Mouse (Mus musculus) intestine, embryonic 14.5 days (tissue): ENCODE measurements around the gene Slc15a4. TPM values are rescaled to one million over a fixed set of nuclear protein-coding genes. Genes with fewer than 3 reads are reported as not detected.

ENCODE experiments used
- ATAC-seq: fragments of 200-750 bp; cut with Nextera tagmentation; replicated peaks from 2 replicates; pipeline ENCODE4 v1.8.0; 2017; ENCODE audit warnings: low read depth, moderate number of reproducible peaks, moderate TSS enrichment, moderate library complexity; ENCODE audit not compliant: low FRiP score, low TSS enrichment
- DNase-seq: peaks from one replicate; pipeline ENCODE4 v3.0.0-alpha.2; 2018; ENCODE audit warnings: low spot score
- H3K27ac ChIP-seq: fragments of 300-500 bp; sonication (generic); 2 replicates; pipeline ENCODE4 v1.5.1; 2014; ENCODE audit warnings: low read depth, mild to moderate bottlenecking, control low read depth
- H3K27me3 ChIP-seq: fragments of 300-500 bp; sonication (generic); replicated peaks from 2 replicates; pipeline ENCODE4 v1.6.1; 2014; ENCODE audit warnings: low read length, control low read depth; ENCODE audit not compliant: control insufficient read depth, insufficient read depth
- H3K36me3 ChIP-seq: fragments of 300-500 bp; sonication (generic); 2 replicates; pipeline ENCODE4 v1.6.1; 2014; ENCODE audit warnings: low read length, control low read depth; ENCODE audit not compliant: control insufficient read depth, insufficient read depth
- H3K4me1 ChIP-seq: fragments of 300-500 bp; sonication (generic); replicated peaks from 2 replicates; pipeline ENCODE4 v1.6.1; 2014; ENCODE audit warnings: low read length, control low read depth, mixed read lengths; ENCODE audit not compliant: control insufficient read depth, insufficient read depth
- H3K4me2 ChIP-seq: fragments of 300-500 bp; sonication (generic); 2 replicates; pipeline ENCODE4 v1.6.1; 2014; ENCODE audit warnings: low read length
- H3K4me3 ChIP-seq: fragments of 300-500 bp; sonication (generic); 2 replicates; pipeline ENCODE4 v1.5.1; 2014; ENCODE audit warnings: low read depth, low read length, control low read depth, mixed read lengths
- H3K9ac ChIP-seq: fragments of 300-500 bp; sonication (generic); 2 replicates; pipeline ENCODE4 v1.6.1; 2014; ENCODE audit warnings: mild to moderate bottlenecking, low read length
- H3K9me3 ChIP-seq: fragments of 300-500 bp; sonication (generic); 2 replicates; pipeline ENCODE4 v1.6.1; 2016; ENCODE audit warnings: low read length, control low read depth; ENCODE audit not compliant: control insufficient read depth
- WGBS: fragments of 180-500 bp; shearing (Covaris S2); extraction: QIAGEN DNeasy Blood & Tissue Kit; methylation state at CpG from one replicate; pipeline ENCODE4 v1.1.7; 2014; 5-methylcytosine and 5-hydroxymethylcytosine counted together
- polyA plus RNA-seq: library from polyadenylated mRNA; unstranded; fragments of >200 nt; fragmentation: Nextera tagmentation; extraction: Ambion mirVana; gene quantifications from 2 replicates; pipeline ENCODE4 v1.2.1, GENCODE M21; 2014

Gene Slc15a4
- polyA plus RNA-seq, 1 experiment from 2014 or later, result 20.2 TPM

GRCm38 (mm10) chr5:127633188-127633587 is 491 bp upstream of the Slc15a4 start:
- ATAC-seq (no peak), DNase-seq (no peak)
- Histone ChIP-seq H3K27ac (no peak overlapping the region), H3K36me3 (no peaks in the 10 kb centered on the region), H3K27me3 (peaks cover 30% of the 10 kb centered on the region), H3K9me3 (no peaks in the 10 kb centered on the region), H3K9ac (no peak overlapping the region), H3K4me2 (peak overlapping the region; percentile 72), H3K4me1 (no peaks in the 10 kb centered on the region), H3K4me3 (no peak overlapping the region)
- WGBS, result 12% methylated on average over 4 of the region's 4 CpGs

DNA sequence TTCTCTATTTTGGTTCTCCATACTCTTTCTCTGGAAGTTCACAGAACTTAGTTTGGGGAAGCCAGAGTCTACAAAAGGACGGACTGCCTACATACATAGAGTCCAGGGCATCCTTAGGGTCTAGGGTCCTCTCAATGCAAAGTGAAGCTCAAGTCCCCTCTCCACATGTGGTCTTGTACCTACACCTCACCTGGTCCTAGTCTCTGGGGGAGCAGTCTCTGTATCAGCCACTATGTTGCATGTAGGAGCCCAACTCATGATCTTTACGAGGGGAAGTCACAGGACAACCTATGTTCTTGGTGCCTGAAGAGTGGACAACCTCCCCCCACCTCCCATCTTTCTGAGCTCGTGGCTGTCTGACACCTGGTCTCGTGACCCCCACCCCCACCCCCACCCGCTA is 1.0 kb downstream of the Slc15a4 start:
- no peak overlapping the region for H3K9ac ChIP-seq

DNA sequence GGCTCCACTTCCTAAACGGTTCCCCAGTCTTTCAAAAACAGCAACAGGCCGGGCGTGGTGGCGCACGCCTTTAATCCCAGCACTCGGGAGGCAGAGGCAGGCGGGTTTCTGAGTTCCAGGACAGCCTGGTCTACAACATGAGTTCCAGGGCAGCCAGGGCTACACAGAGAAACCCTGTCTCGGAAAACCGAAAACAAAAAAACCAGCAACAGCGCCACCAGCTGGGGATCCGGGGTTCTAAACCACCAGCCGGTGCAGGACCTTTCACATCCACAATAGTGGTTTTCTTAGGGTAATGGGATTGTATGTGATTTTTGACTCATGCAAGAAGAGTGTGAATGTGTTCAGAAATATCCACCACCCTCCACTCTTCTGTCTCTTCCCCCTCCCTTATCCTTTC is 5.5 kb downstream of the Slc15a4 start:
- 87% methylated on average over 12 of the region's 12 CpGs for WGBS
- DNase-seq (no peak), ATAC-seq (no peak)
- H3K27ac ChIP-seq, result no peak overlapping the region
- H3K36me3 ChIP-seq, result no peaks in the 10 kb centered on the region
- no peak overlapping the region for H3K4me3 ChIP-seq
- H3K9ac ChIP-seq, result no peak overlapping the region
- H3K27me3 ChIP-seq, result peaks cover 17% of the 10 kb centered on the region
- H3K4me1 ChIP-seq, result no peaks in the 10 kb centered on the region
- H3K9me3 ChIP-seq, result no peaks in the 10 kb centered on the region
- no peak overlapping the region for H3K4me2 ChIP-seq

More for the DNA sequence above, 1.0 kb downstream of the Slc15a4 start:
- DNase-seq, result no peak
- Histone ChIP-seq H3K36me3 (no peaks in the 10 kb centered on the region), H3K4me2 (peak overlapping the region; percentile 72), H3K27ac (no peak overlapping the region), H3K4me3 (no peak overlapping the region), H3K27me3 (peaks cover 30% of the 10 kb centered on the region), H3K4me1 (no peaks in the 10 kb centered on the region), H3K9me3 (no peaks in the 10 kb centered on the region)
- peak; percentile 44; the same call in 1 of the 2 replicates for ATAC-seq
- 8% methylated on average over 5 of the region's 5 CpGs for WGBS

DNA sequence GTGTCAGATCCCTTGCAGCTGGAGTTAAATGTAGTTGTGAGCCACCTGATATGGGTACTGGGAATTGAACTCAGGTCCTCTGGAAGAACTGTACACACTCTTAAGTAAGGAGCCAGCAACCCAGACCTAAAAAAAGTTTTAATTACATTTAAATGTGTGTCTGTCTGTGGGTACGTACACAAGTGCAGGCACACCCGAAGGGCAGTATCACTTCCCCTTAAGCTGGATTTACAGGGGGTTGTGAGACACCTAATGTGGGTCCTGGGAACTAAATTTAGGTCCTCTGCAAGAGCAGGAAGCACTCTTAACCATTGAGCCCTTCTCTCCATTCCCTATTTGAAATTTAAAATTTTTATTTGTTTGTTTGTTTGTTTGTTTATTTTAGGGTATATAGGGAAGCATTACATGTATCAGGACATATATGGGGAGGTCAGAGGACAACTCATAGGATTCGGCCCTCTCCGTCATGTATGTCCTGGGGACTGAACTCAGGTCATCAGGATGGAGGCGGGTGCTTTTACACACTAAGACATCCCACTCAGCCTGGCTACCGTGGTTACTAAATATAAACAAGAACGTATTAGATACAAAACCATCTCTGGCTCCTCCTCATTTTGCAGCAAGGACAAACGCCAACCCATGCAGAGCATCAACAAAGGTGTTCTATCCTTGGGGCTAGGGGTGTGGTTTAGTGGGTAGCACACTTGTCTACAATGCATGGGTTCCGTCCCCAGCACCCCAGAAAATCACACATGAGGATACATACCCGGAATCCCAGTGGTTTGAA is 8.1 kb downstream of the Slc15a4 start:
- 75% methylated on average over 10 of the region's 10 CpGs for WGBS
- Histone ChIP-seq H3K4me1 (no peaks in the 10 kb centered on the region), H3K9me3 (no peaks in the 10 kb centered on the region), H3K4me2 (no peak overlapping the region), H3K9ac (no peak overlapping the region), H3K36me3 (no peaks in the 10 kb centered on the region), H3K27me3 (no peaks in the 10 kb centered on the region), H3K27ac (no peak overlapping the region), H3K4me3 (no peak overlapping the region)
- ATAC-seq, result no peak
- no peak for DNase-seq

GRCm38 (mm10) chr5:127621108-127621507 is 11.6 kb downstream of the Slc15a4 start:
- 76% methylated on average over 10 of the region's 10 CpGs for WGBS
- Histone ChIP-seq H3K36me3 (no peaks in the 10 kb centered on the region), H3K4me3 (no peak overlapping the region), H3K27ac (no peak overlapping the region), H3K4me2 (no peak overlapping the region), H3K27me3 (no peaks in the 10 kb centered on the region), H3K4me1 (peaks cover 3% of the 10 kb centered on the region), H3K9me3 (no peaks in the 10 kb centered on the region), H3K9ac (no peak overlapping the region)
- ATAC-seq (no peak), DNase-seq (no peak)

- DNase-seq, result no peak
- Histone ChIP-seq H3K4me1 (peaks cover 10% of the 10 kb centered on the region), H3K4me3 (no peak overlapping the region), H3K27me3 (no peaks in the 10 kb centered on the region), H3K36me3 (no peaks in the 10 kb centered on the region), H3K9ac (no peak overlapping the region), H3K9me3 (no peaks in the 10 kb centered on the region), H3K27ac (no peak overlapping the region), H3K4me2 (no peak overlapping the region)
- 82% methylated on average over 8 of the region's 8 CpGs for WGBS
- ATAC-seq, result no peak
Observed at GRCm38 (mm10) chr5:127620371-127620770, 12.3 kb downstream of the Slc15a4 start.

DNA sequence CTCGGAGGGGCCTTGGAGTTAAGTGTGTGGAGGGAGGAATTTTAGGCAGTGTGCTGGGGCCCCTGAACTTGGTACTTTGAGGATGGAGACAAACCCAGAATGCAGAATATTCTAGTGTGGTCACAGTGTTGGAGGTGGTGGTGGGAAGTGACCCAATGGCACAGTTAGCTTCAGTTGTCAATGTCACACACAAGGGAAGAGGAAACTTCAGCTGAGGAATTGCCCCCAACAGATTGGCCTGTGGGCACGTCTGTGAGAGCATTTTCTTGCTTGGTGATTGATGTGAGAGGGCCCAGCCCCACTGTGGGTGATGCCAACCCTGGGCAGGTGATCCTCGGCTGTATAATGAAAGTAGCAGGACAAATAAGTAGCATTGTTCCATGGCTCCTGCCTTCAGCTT is 13.9 kb downstream of the Slc15a4 start:
- DNase-seq, result no peak
- H3K36me3 ChIP-seq, result no peaks in the 10 kb centered on the region
- H3K9ac ChIP-seq, result no peak overlapping the region
- no peak overlapping the region for H3K4me3 ChIP-seq
- H3K4me2 ChIP-seq, result no peak overlapping the region
- peaks cover 16% of the 10 kb centered on the region for H3K4me1 ChIP-seq
- no peak for ATAC-seq
- no peak overlapping the region for H3K27ac ChIP-seq
- 73% methylated on average over 3 of the region's 3 CpGs for WGBS
- H3K27me3 ChIP-seq, result no peaks in the 10 kb centered on the region
- no peaks in the 10 kb centered on the region for H3K9me3 ChIP-seq

GRCm38 (mm10) chr5:127616884-127617635 is 15.6 kb downstream of the Slc15a4 start:
- DNase-seq (peak; percentile 97), ATAC-seq (peak; percentile 95)
- peaks cover 16% of the 10 kb centered on the region for H3K4me1 ChIP-seq
- H3K36me3 ChIP-seq, result no peaks in the 10 kb centered on the region
- peak overlapping the region; percentile 88 for H3K4me3 ChIP-seq
- under 1% methylated on average over 84 of the region's 91 CpGs for WGBS
- H3K4me2 ChIP-seq, result peak overlapping the region; percentile 98
- H3K9me3 ChIP-seq, result no peaks in the 10 kb centered on the region
- H3K27ac ChIP-seq, result peak overlapping the region; percentile 78
- H3K27me3 ChIP-seq, result no peaks in the 10 kb centered on the region
- H3K9ac ChIP-seq, result peak overlapping the region; percentile 95
